Mouse (Mus musculus) heart, embryonic 13.5 days (tissue): Measurements from ENCODE around the gene Dqx1. TPM values are rescaled to one million over a fixed set of nuclear protein-coding genes. Genes with fewer than 3 reads are reported as not detected.

Experiments
- ATAC-seq: fragments of 200-750 bp; cut with Nextera tagmentation; 2 replicates; pipeline ENCODE4 v1.8.0; 2017; ENCODE audit warnings: moderate TSS enrichment; ENCODE audit not compliant: insufficient number of reproducible peaks, low FRiP score, low TSS enrichment; ENCODE audit errors: extremely low read depth
- H3K27ac ChIP-seq: fragments of 300-500 bp; sonication (generic); replicated peaks from 2 replicates; pipeline ENCODE4 v1.5.1; 2015; ENCODE audit warnings: moderate library complexity, mild to moderate bottlenecking, inconsistent platforms
- H3K27me3 ChIP-seq: fragments of 300-500 bp; sonication (generic); replicated peaks from 2 replicates; pipeline ENCODE4 v1.6.1; 2015; ENCODE audit warnings: mild to moderate bottlenecking, inconsistent platforms
- H3K36me3 ChIP-seq: fragments of 300-500 bp; sonication (generic); 2 replicates; pipeline ENCODE4 v1.6.1; 2015; ENCODE audit warnings: mild to moderate bottlenecking, inconsistent platforms
- H3K4me1 ChIP-seq: fragments of 300-500 bp; sonication (generic); 2 replicates; pipeline ENCODE4 v1.6.1; 2015; ENCODE audit warnings: inconsistent platforms
- H3K4me2 ChIP-seq: fragments of 300-500 bp; sonication (generic); 2 replicates; pipeline ENCODE4 v1.6.1; 2015; ENCODE audit warnings: inconsistent platforms, mild to moderate bottlenecking, moderate library complexity
- H3K4me3 ChIP-seq: fragments of 300-500 bp; sonication (generic); 2 replicates; pipeline ENCODE4 v1.5.1; 2015; ENCODE audit warnings: moderate library complexity, mild to moderate bottlenecking, inconsistent platforms
- H3K9ac ChIP-seq: fragments of 300-500 bp; sonication (generic); 2 replicates; pipeline ENCODE4 v1.6.1; 2015; ENCODE audit warnings: inconsistent platforms, mild to moderate bottlenecking, moderate library complexity
- H3K9me3 ChIP-seq: fragments of 300-500 bp; sonication (generic); 2 replicates; pipeline ENCODE4 v1.6.1; 2016; ENCODE audit warnings: inconsistent platforms
- WGBS: fragments of 180-500 bp; shearing (Covaris S2); methylation state at CpG from one replicate; pipeline ENCODE4 v1.1.7; 2015; ENCODE audit warnings: mixed read lengths; 5-methylcytosine and 5-hydroxymethylcytosine counted together
- polyA plus RNA-seq: library from polyadenylated mRNA; unstranded; fragments of >200 nt; fragmentation: Nextera tagmentation; extraction: Ambion mirVana; gene quantifications from 2 replicates; pipeline ENCODE4 v1.2.1, GENCODE M21; 2015

The Dqx1 gene
- polyA plus RNA-seq, 1 experiment from 2014 or later = 0.41 TPM

DNA sequence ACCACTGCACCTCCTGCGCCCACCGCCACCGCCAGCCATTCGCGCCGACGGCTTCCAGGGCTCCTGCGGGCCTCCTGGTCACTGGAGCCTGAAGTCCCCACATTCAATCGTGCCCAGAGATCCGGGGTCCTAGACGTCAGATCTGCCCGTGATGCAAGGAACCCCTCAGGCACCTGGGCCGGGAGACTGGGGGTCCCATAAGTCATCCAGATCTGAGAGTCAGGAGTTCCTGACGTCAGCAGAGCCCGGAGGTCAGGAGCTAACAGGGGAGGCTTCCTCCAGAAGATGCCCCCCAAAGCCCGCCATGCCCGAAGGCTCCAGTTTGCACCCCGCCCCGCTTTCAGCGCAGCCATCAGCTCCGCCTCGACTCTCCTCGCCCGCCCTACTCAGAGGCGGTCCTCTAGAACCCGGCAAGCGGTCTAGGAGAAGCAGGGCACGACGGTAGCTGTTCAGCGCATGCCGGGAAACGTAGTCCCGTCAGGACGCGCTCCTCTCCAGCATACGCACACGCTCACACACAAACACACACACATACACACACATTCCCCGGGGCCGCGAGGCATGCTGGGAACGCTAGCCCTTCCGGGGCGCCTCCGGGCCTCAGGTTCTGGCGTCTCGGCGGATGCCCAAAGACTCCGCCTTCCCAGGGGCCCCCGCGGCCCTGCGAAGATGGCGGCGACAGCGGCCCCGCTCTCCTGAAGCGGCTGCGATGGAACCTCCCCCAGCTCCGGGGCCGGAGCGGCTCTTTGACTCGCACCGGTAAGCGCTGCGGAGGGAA lies 3.4 kb upstream of the Dqx1 start, which contains the start of gene Aup1:
TSS of gene Aup1 (plus strand) at position 448 of the 778 bp plus-strand sequence.
- Histone ChIP-seq H3K27me3 (peaks cover 20% of the 10 kb centered on the region), H3K36me3 (peaks cover 47% of the 10 kb centered on the region), H3K9me3 (no peaks in the 10 kb centered on the region), H3K4me2 (peak within 1 kb of the TSS; percentile 97), H3K4me1 (peaks cover 27% of the 10 kb centered on the region), H3K27ac (peak within 1 kb of the TSS; percentile 82), H3K4me3 (peak within 1 kb of the TSS; percentile 84), H3K9ac (peak within 1 kb of the TSS; percentile 86)
- peak; percentile 88 for ATAC-seq
- WGBS = under 1% methylated on average over 64 of the region's 64 CpGs

DNA sequence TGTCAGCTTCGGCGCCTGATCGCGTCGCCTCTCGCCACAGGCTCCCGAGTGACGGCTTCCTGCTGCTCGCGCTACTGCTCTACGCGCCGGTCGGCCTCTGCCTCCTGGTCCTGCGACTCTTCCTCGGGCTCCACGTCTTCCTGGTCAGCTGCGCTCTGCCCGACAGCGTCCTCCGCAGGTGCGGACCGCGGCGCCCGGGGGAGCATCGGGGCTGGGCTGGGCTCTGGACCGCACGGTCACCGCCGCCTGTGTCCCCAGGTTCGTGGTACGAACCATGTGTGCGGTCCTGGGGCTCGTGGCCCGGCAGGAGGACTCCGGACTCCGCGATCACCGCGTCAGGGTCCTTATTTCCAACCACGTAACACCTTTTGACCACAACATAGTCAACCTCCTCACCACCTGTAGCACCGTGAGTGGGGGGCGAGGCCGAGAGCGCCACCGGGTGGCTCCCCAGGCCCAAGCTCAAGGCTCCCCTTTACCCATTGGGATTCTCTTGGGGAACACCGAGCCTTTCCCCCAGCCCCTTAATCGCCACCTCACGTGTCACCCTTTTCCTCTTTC lies 2.7 kb upstream of the Dqx1 start, which contains the start of gene Htra2:
TSS of gene Htra2 (minus strand) at position 403 of the 561 bp plus-strand sequence.
- Histone ChIP-seq H3K27me3 (peaks cover 19% of the 10 kb centered on the region), H3K9ac (peak within 1 kb of the TSS; percentile 86), H3K36me3 (peaks cover 47% of the 10 kb centered on the region), H3K4me2 (peak within 1 kb of the TSS; percentile 97), H3K27ac (peak within 1 kb of the TSS; percentile 82), H3K9me3 (no peaks in the 10 kb centered on the region), H3K4me3 (peak within 1 kb of the TSS; percentile 84), H3K4me1 (peaks cover 27% of the 10 kb centered on the region)
- peak; percentile 10 for ATAC-seq
- 2% methylated on average over 46 of the region's 50 CpGs for WGBS

DNA sequence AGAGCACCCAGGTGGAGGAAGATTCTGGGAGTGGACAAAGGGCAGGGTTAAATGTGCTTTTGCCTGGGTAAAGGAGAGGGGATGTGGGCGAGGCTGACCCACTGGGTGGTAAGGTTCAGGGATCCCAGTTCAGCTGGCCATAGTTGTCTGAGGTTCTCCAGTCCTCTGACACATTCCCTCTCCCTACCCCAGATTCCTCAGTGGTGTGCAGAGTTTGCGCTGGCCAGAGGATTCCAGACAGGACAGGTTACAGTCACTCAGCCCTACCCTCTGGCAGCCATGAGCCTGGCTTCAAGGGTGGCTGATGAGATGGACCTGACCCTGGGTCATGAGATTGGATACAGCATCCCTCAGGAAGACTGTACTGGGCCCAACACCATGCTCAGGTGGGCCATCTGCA lies 1.1 kb downstream of the Dqx1 start:
- H3K27ac ChIP-seq = no peak overlapping the region
- peaks cover 12% of the 10 kb centered on the region for H3K4me1 ChIP-seq
- H3K27me3 ChIP-seq = peaks cover 52% of the 10 kb centered on the region
- ATAC-seq = no peak
- H3K4me3 ChIP-seq = no peak overlapping the region
- H3K4me2 ChIP-seq = no peak overlapping the region
- no peak overlapping the region for H3K9ac ChIP-seq
- no peaks in the 10 kb centered on the region for H3K9me3 ChIP-seq
- peaks cover 24% of the 10 kb centered on the region for H3K36me3 ChIP-seq
- 76% methylated on average over 2 of the region's 2 CpGs for WGBS

DNA sequence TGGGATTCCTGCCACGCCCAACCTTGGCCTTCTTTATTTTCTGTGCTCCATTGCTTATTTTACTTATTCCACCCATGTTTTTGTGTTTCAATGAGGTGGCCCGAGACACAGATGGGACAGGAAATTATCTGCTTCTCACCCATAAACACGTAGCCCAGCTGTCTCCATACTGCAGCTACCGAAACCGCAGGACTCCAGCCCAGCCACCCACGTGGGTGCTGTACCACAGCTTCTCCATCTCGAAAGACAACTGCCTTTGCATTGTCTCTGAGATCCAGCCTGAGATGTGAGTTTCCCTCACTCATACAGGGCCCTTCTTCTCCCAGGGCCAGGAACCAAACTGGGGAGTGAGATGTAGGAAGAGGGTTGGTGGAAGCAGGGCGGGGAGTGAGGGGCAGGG lies 8.4 kb downstream of the Dqx1 start:
- H3K9ac ChIP-seq = no peak overlapping the region
- H3K27ac ChIP-seq = no peak overlapping the region
- H3K9me3 ChIP-seq = no peaks in the 10 kb centered on the region
- H3K4me1 ChIP-seq = peaks cover 24% of the 10 kb centered on the region
- H3K4me2 ChIP-seq = no peak overlapping the region
- no peak overlapping the region for H3K4me3 ChIP-seq
- H3K36me3 ChIP-seq = no peaks in the 10 kb centered on the region
- 37% methylated on average over 8 of the region's 8 CpGs for WGBS
- no peak for ATAC-seq
- H3K27me3 ChIP-seq = peaks cover 100% of the 10 kb centered on the region

DNA sequence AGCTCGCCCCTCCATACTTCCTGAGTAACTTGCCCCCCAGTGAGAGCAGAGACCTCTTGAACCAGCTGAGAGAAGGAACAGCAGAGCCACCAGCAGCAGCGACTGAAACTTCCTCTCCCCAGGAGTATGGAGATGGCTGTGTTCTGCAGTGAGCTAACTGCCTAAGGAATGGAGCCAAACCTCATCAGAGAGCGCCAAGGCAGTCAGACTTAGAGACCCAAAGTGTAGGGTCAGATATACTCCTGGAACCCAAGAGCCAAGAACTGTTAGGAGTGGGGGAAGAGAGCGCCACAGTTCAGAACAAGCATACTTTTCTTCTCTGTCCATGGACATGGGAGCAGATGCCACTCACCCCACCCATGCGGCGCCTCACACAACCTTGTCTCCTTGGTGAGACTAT lies 8.8 kb downstream of the Dqx1 start:
- Histone ChIP-seq H3K36me3 (no peaks in the 10 kb centered on the region), H3K9ac (no peak overlapping the region), H3K4me3 (no peak overlapping the region), H3K9me3 (no peaks in the 10 kb centered on the region), H3K4me1 (peaks cover 28% of the 10 kb centered on the region), H3K27ac (no peak overlapping the region), H3K4me2 (no peak overlapping the region), H3K27me3 (peaks cover 100% of the 10 kb centered on the region)
- ATAC-seq = no peak
- WGBS = 29% methylated on average over 6 of the region's 6 CpGs

DNA sequence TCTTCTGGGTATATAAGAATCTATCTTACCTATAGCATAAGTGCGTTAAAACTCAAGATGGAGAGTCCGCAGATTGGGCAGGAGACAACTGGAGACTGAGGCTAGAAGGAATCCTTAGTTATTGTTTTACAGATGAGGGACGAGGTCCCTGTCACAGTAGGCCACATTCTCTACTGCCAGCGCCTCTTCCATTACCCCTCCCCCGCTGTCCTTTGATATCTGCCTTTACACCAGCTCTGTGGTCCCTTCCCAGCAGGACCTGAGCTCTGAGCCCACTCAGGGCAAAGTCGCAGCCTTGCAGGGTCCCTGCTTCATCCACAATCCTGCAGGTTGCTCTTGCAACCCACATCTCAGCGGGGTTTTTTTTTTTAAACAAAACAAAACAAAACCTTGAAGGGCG lies 10.6 kb downstream of the Dqx1 start:
- H3K9ac ChIP-seq = no peak overlapping the region
- no peaks in the 10 kb centered on the region for H3K9me3 ChIP-seq
- peak overlapping the region; percentile 61 for H3K4me2 ChIP-seq
- peaks cover 28% of the 10 kb centered on the region for H3K4me1 ChIP-seq
- H3K27ac ChIP-seq = no peak overlapping the region
- peak overlapping the region; percentile 43 for H3K4me3 ChIP-seq
- no peaks in the 10 kb centered on the region for H3K36me3 ChIP-seq
- 7% methylated on average over 8 of the region's 8 CpGs for WGBS
- peaks cover 100% of the 10 kb centered on the region for H3K27me3 ChIP-seq
- ATAC-seq = no peak

DNA sequence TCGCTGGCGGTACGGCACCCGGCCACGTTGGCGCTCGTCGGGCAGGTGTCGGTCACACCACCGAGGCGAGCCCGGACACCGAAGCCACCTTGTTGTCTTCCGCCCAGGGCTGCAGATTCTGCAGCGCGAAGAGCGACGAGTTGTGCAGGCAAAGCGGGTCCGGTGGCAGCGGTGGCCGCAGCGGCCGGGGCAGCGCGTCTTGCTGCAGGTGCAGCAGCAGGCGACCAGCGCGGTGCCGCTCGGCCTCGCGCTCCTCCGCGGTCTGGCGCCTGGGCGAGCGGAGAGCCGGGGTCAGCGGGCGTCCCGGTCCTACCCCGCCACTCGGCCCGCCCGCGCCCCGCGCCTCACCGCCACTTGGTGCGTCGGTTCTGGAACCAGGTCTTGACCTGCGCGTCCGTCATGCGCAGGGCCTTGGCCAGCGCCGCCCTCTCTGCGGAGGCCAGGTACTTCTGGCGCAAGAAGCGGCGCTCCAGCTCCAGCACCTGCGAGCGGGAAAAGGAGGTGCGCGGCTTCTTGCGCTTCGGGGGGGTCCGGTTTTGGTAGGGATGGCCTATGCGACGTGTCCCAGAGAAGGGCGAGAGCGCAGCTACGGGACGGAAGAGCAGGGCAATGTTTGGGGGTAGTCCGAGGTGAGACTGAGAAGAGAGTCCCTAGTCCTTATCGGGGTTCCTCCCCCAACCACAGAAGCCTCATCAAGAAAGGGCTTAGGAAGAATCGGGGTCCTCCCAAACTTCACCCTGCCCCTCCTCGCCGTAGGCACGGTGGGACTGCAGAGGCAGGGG lies 11.3 kb downstream of the Dqx1 start:
- Histone ChIP-seq H3K4me1 (peaks cover 28% of the 10 kb centered on the region), H3K4me2 (peak overlapping the region; percentile 61), H3K27me3 (peaks cover 100% of the 10 kb centered on the region), H3K36me3 (no peaks in the 10 kb centered on the region), H3K27ac (no peak overlapping the region), H3K4me3 (peak overlapping the region; percentile 43), H3K9ac (peak overlapping the region; percentile 40; the same call in 1 of the 2 replicates), H3K9me3 (no peaks in the 10 kb centered on the region)
- WGBS = under 1% methylated on average over 81 of the region's 81 CpGs
- ATAC-seq = no peak

DNA sequence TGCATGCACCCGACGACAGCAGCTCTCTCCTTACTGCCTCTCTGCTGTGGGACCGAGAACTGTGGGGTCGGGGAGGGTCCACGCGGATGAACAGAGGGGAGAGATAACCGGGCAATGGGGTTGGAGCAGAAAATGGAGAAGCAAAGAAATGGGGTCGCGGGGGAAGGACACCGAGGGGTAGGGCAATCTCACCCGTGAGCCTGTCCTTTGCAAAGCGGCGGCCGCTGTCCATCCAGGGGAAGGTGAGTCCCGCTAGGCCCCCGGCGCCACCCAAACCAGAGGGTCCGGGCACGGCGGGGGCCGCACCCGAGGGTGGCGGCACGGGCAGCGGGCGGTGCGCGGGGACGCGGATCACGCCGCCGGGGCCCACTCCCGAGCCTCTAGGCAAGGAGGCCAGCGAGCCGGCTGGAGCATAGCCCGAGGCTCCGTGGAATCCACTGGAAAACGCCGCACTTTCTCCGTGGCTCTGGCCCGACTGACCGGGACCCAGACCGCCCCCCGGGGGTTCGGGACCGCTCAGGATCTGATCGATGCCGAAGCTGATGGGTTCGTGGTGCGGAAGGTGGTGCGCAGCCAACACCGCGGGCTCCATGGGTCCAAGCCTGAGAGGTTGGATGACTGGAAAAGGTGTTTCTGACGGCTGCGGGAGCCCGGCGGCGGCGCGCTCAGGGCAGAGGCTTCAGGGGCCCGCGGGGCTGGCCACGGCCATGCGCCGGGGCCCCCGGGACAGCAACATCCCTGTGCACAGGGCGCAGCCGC lies 12.0 kb downstream of the Dqx1 start:
- no peak overlapping the region for H3K27ac ChIP-seq
- H3K9me3 ChIP-seq = no peaks in the 10 kb centered on the region
- 3% methylated on average over 67 of the region's 69 CpGs for WGBS
- H3K4me2 ChIP-seq = peak overlapping the region; percentile 61
- no peak for ATAC-seq
- peaks cover 28% of the 10 kb centered on the region for H3K4me1 ChIP-seq
- H3K9ac ChIP-seq = no peak overlapping the region
- no peaks in the 10 kb centered on the region for H3K36me3 ChIP-seq
- H3K27me3 ChIP-seq = peaks cover 100% of the 10 kb centered on the region
- peak overlapping the region; percentile 43 for H3K4me3 ChIP-seq

DNA sequence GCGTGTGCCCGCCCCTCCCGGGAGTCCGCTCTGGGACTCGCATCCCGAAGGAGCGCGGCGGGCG lies 12.4 kb downstream of the Dqx1 start, which contains the start of gene Tlx2:
TSS of gene Tlx2 (minus strand) at position 47 of the 64 bp plus-strand sequence.
- peak within 1 kb of the TSS; percentile 43 for H3K4me3 ChIP-seq
- no peak for ATAC-seq
- peaks cover 28% of the 10 kb centered on the region for H3K4me1 ChIP-seq
- H3K27ac ChIP-seq = no peak within 1 kb of the TSS
- H3K27me3 ChIP-seq = peaks cover 100% of the 10 kb centered on the region
- peak within 1 kb of the TSS; percentile 61 for H3K4me2 ChIP-seq
- WGBS = 0% methylated on average over 10 of the region's 10 CpGs
- H3K36me3 ChIP-seq = no peaks in the 10 kb centered on the region
- 0 out of 2 replicates have a peak within 1 kb of the TSS, but pooled peaks have one; percentile 40 for H3K9ac ChIP-seq
- no peaks in the 10 kb centered on the region for H3K9me3 ChIP-seq

DNA sequence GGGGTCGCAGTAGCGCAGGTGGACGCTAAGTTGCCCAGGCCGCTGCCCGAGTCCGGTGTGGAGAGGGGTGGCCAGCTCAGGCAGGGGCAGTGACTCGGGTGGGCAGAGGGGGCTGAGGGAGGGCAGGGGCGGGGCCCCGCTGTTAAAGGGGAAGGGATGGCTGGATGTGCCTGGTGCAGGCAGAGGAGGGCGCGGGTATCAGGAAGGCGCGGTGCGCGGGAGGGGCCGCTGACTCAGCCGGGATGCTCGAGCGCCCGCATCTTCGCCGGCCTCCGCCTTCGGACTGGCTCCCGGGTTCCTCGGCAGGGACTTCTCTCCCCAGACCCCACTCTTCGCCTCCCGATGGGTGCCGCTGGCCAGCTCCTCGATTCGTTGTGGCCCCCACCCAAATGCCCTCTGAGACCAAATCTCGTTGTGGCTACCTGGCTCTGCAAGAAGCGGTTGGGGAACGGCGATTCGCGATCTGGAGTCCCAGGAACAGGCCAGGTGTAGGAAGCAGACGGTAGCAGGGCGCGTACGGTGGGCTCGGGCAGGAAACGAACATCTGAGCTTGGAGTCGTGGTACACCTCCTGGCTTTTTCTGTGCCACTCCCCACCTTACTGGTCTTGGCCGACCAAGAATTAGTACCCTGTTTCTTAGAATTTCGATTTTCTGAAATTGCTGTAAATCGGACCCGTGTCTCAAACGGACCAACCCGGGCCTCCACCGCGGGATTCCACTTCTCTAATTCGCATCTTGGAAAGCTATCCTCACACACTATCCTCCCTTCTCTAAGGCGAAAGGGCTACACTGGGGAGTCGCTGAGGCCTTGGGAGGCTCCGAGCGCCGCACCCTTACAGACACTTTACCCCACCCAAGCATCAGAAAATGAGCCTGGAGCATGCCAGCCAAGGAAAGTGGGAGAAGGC lies 12.9 kb downstream of the Dqx1 start:
- ATAC-seq = no peak
- H3K4me1 ChIP-seq = peaks cover 28% of the 10 kb centered on the region
- H3K27ac ChIP-seq = no peak overlapping the region
- under 1% methylated on average over 55 of the region's 58 CpGs for WGBS
- peak overlapping the region; percentile 43 for H3K4me3 ChIP-seq
- H3K36me3 ChIP-seq = no peaks in the 10 kb centered on the region
- H3K9me3 ChIP-seq = no peaks in the 10 kb centered on the region
- peak overlapping the region; percentile 47 for H3K4me2 ChIP-seq
- no peak overlapping the region for H3K9ac ChIP-seq
- H3K27me3 ChIP-seq = peaks cover 100% of the 10 kb centered on the region
